Mouse (Mus musculus) NIH3T3 (cell line): ENCODE data around the gene Milr1.

ENCODE experiments used
- DNase-seq: peaks from one replicate; pipeline ENCODE4 v3.0.0-alpha.2; 2012; ENCODE audit warnings: low read depth

Gene Milr1

DNA sequence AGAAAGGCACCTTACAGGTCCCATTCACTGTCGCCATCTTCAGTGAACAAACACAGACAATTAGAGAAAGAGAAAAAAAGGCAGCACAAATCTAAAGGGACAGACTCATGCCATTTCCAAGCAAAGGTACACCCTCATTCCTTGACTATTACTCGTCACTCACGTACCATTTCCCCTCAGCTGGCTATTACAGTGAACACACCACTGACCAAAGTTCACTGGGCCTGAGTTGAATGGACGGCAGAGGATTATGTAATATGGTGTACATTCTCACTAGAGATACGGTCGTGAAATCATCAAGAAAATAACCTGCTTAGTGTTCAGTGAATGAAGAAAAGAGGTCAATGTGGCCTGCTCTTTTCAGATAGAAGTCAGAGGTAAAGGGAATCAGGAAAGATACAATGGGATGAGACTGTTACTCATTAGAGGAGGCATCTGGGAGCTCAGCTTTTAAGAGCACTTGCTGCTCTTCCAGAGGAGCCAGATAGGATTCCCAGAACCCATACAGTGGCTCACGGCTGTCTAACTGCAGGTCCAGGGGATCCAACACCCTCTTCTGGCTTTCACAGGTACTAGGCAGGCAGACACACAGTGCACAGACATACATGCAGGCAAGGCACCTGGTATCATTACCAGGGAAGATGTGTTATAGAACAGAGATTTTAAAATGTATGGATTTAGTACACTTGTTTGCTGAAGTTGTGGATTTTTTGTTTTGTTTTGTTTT is 61.5 kb downstream of the Milr1 start:
- no peak for DNase-seq

DNA sequence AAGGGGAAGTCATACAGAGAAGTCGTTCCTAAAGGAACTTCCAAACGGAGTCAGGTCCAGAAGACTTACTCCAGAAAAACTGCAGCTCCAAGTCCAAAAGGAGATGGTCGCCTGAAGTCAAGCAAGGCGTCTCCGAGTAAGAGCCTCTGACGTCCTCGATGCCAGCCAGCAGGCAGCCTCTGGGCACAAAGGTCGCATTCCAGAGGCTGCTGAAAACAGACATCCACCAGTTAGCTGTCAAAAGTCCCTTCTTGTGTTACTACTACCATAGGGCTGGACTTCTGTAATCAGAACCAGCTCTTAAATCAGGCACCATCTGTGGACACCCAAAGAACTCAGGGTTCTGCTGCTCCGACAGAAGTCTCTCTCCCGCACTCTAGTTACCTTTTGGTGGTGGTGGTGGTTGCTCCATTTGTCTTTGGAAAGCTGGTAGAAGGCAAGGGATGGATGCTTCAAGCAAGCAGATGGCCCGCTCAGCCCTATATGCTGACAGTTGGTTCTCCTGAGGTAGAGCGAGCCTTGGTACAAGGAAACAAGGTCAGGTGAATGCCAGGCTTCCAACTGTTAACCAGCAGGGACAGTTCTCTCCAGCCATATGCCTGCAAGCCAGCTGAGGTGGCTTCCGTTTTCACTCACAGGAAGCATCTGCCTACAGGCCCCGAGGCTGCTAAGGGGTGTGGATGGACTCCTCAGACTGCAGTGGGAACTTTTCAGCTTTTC is 63.7 kb downstream of the Milr1 start:
- DNase-seq = no peak

DNA sequence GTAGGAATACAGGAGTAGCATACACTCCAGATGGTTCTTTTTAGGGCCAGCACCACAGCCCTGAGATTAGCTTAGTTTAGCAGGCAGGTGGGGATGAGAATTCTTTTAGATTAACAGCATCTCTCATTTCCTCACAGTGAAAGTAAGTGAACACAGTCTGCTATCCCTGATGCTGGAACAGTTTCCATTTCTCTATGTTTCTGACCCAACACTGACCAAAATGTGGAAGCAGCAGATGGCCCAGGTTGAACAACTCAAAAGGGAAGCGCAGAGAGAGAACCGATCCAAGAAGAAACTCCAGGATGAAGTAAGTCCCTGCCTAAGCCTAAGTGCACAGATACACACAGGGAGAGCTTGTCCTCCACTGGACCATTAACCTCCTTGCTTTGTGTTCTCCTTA is 64.3 kb downstream of the Milr1 start:
- no peak for DNase-seq

DNA sequence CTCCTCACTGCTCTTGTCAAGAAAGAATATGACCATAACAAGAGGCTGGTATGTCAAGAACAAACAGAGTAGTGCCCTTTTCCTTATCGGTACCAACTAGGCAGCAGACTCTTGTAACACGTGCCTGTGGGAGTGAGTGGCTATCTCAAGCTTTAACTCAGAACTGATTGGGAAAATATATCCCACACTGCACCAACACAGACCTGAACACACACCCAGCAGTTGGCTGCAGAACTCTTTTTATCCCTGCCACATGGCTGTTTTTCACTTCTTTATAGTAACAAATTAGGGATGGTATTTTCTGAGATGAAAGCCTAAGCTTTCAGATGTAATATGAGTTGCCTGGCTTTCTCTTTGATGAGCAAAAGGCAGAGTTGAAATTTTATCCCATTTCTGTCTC is 64.7 kb downstream of the Milr1 start:
- no peak for DNase-seq

DNA sequence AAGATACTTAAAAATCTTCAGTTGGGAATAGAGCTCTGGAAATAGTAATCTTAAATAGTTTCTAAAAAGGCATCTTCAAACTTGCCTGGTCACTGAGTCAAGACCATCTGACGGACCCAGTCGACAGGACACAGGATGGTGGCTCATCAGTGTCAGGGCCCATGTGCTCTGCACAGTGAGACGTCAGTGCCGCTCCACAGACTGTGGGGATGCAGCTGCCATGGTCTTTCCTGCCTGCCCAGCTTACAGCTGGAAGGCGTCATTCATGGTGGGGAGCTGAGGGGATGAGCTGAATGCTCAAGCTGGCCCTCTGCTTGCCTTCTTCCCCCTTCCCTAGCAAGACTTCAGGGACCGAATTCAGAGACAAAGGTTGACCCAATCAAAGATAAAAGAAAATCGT is 65.3 kb downstream of the Milr1 start:
- DNase-seq = no peak

DNA sequence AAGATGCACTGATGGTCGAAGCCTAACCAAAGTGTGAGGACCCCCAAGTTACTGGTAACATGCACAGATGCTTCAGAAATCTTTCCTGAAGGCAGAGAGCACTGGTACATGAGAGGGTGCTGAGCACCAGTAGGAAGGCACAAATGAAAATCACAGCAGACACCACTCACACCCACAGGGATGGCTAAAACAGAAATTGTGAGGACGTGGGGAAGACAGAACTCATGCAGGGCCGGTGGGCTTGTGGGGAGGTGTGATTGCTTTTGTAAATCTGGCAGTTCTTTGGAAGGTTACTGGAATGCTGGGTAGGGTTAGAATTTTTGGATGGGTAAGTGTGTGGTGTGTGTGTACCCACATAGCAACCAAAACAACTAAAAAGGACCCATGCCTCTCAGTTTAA is 66.1 kb downstream of the Milr1 start:
- DNase-seq = no peak

DNA sequence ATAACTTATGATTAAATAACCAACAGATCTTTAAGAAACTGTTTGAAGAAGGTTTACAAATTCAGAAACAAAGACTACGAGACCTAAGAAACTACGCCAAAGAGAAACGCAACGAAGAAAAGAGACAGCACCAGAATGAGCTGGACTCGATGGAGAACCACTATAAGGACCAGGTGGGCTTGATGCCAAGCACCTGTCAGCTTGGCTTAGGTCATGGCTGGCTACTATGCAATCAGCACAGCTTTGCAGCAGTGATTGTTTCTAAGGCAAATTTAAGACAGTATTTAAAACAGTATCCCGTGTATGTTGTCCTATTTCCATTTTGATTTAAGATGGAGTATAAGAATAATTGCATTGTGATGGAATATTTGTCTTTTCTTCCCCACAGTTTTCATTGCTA is 66.8 kb downstream of the Milr1 start:
- DNase-seq = peak; percentile 13

DNA sequence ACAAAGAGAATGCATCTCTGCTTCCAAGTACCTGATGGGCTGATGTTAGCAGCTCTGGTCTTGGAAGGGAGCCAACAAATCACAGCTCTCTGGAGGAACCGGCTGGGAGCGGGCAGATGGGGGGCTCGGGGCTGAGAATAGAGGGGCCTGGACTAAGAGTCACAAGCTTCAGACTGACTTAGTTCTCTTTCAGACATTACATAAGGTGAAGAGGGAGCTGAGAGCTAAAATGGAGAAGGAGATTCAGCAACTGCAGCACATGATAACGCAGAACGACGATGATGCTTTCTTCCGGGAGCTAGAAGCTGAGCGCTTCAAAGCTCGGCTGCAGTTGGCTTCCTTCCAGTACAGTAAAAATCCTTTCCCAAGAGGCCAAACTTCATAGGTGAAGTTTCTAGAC is 67.3 kb downstream of the Milr1 start:
- DNase-seq = no peak
